Mouse (Mus musculus): ENCODE results near the gene Slc24a3. TPM values are rescaled to one million over a fixed set of nuclear protein-coding genes. Genes with fewer than 3 reads are reported as not detected.

The Slc24a3 gene
- 1.2 TPM for polyA plus RNA-seq (2017; shearing (Covaris generic))

DNA sequence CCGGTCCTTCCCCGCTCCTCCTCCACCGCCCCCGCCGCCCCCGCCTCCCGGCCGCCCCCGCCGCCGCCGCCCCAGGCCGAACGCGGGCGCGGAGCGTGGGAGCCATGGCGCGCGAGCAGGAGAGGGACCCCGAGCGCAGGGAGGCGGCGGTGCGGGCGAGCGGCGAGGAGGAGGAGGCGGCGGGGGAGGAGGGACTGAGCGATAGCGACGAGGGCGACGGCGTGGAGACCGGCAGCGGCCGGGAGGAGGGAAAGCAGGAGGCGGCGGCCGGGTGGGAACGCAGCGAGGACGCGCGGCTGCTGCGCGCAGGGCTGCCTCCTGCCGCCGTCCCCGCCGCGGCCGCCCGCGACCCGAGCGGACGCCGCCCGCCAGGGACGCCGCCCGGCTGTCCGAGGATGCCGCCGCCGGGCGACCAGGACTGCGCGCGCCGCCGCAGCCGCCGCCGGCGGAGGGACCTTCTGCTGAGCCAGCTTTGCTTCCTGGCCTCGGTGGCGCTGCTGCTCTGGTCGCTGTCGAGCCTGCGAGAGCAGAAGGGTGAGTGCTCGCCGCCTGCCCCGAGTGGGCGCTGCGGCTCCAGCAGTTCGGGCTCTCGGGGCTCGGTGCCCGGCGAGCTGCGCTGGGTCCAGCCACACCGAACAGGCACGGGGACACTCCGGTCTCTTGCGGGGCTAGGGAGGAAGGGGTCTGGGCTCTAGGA is at the start of gene Slc24a3:
Gene Slc24a3 (plus strand): TSS at position 91 of the 697 bp plus-strand sequence.

GRCm38 (mm10) chr2:145675142-145675755 is 507.7 kb downstream of the Slc24a3 start, which contains the start of gene Rin2:
Rin2 (plus strand) TSS chr2:145675215.

